9 mouse cellular contexts compared by ENCODE assay signal in genomic region chrX:73685629-73686028, GRCm38 (mm10). TPM values are rescaled to one million over a fixed set of nuclear protein-coding genes. Genes with fewer than 3 reads are reported as not detected.
DNase-seq lines count a peak whose midpoint lies in the region; TF ChIP-seq lines count a peak whose summit lies in the region.
"Had no signal": no experiment of that assay in that cellular context is flagged by ENCODE, and none has a peak within 500 bp of the region (broad histone marks: within the 10 kb centered on the region; RNA-seq: fewer than 3 reads in every experiment).

No protein-coding gene starts in this region.

- H3K4me1 ChIP-seq in thymus, adult 2 months (replicated peaks; ENCODE audit: control insufficient read depth, insufficient read depth, low read length) = no peaks in the 10 kb centered on the region
- H3K4me1 ChIP-seq: limb, embryonic 10.5 days had no signal

- peak; percentile 81 to 90 for DNase-seq in adrenal gland, adult (ENCODE audit: inconsistent age in 2 of 2, low spot score in 1 of 2)
- DNase-seq in adrenal gland, postnatal 4 days (ENCODE audit: low spot score in 2 of 2) = no peak
- DNase-seq in adipocyte (ENCODE audit: low spot score) = peak; percentile 40
- DNase-seq in gastrocnemius, postnatal 25 days = peak; percentile 42
- peak; percentile 82 for DNase-seq in kidney, adult 9 months
- no peak for DNase-seq in left cerebral cortex, adult 8-10 months (ENCODE audit: low spot score in 2 of 2)
- DNase-seq in ovary, postnatal 14 days (ENCODE audit: low spot score) = no peak
- no peak for DNase-seq in thymus, adult 2 months

- no peak overlapping the region for H3K27ac ChIP-seq in thymus, adult 2 months (ENCODE audit: control insufficient read depth, insufficient read depth, low read length)
- H3K27ac ChIP-seq: limb, embryonic 10.5 days had no signal

- peaks cover 38% of the 10 kb centered on the region for H3K36me3 ChIP-seq in thymus, adult 2 months (ENCODE audit: control insufficient read depth, insufficient read depth, low read length)

- TF ChIP-seq POLR2A in thymus, adult 2 months (IDR thresholded peaks at IDR 0.05; ENCODE audit: control insufficient read depth, extremely low read depth, insufficient read depth, low read length, poor library complexity) = no peak

- TF ChIP-seq CTCF in thymus, adult 2 months (IDR thresholded peaks at IDR 0.05; ENCODE audit: borderline replicate concordance, control insufficient read depth, extremely low read depth, insufficient read depth, low read length, poor library complexity) = no peak

- no peak overlapping the region for H3K4me3 ChIP-seq in thymus, adult 2 months (ENCODE audit: control insufficient read depth, insufficient read depth, low read length)
- H3K4me3 ChIP-seq: limb, embryonic 10.5 days had no signal

- 94% methylated on average over 3 of the region's 3 CpGs for WGBS in thymus, adult 2 months

- no peaks in the 10 kb centered on the region for H3K27me3 ChIP-seq in thymus, adult 2 months (ENCODE audit: control insufficient read depth, insufficient read depth, low read length)

RNA-seq across cellular contexts. Expression of gene Slc6a8, which starts 12.7 kb away (rescaled TPM):
- 10 to 100 TPM; 66.1 to 78.9 TPM for total RNA-seq in adrenal gland, postnatal 4 days (2021)
- total RNA-seq in gastrocnemius, postnatal 25 days (2021) = 100 to 1,000 TPM in 1 of 2 experiments, 10 to 100 TPM in 1; 96.2 to 127 TPM
- 100 to 1,000 TPM; 103 to 124 (median 111) TPM for total RNA-seq in left cerebral cortex, adult 8-10 months (2022)
- polyA plus RNA-seq in thymus, adult 2 months (2012; rRNA removed) = 38.1 and 44.5 TPM in 2 replicates

RNA-seq across cellular contexts. Expression of gene Pnck, which starts 25.7 kb away (rescaled TPM):
- 10 to 100 TPM; 21.1 to 21.3 TPM for total RNA-seq in adrenal gland, postnatal 4 days (2021)
- total RNA-seq in gastrocnemius, postnatal 25 days (2021) = 10 to 100 TPM in 1 of 2 experiments, 1 to 10 TPM in 1; 8.6 to 10.3 TPM
- 100 to 1,000 TPM in 1 of 4 experiments, 10 to 100 TPM in 3; 83.1 to 100 (median 96.2) TPM for total RNA-seq in left cerebral cortex, adult 8-10 months (2022)
- 6.4 and 6.9 TPM in 2 replicates for polyA plus RNA-seq in thymus, adult 2 months (2012; rRNA removed)

RNA-seq across cellular contexts. Expression of gene Bcap31, which starts 30.3 kb away (rescaled TPM):
- total RNA-seq in adrenal gland, postnatal 4 days (2021) = 100 to 1,000 TPM; 175 to 197 TPM
- 10 to 100 TPM; 45.9 to 58.5 TPM for total RNA-seq in gastrocnemius, postnatal 25 days (2021)
- total RNA-seq in left cerebral cortex, adult 8-10 months (2022) = 100 to 1,000 TPM in 1 of 4 experiments, 10 to 100 TPM in 3; 91.3 to 100 (median 95.9) TPM
- polyA plus RNA-seq in thymus, adult 2 months (2012; rRNA removed) = 45.8 and 54.4 TPM in 2 replicates

RNA-seq across cellular contexts. Expression of gene Abcd1, which starts 30.8 kb away (rescaled TPM):
- 10 to 100 TPM; 28.9 to 29.6 TPM for total RNA-seq in adrenal gland, postnatal 4 days (2021)
- total RNA-seq in gastrocnemius, postnatal 25 days (2021) = 10 to 100 TPM; 22.8 to 30.4 TPM
- 10 to 100 TPM; 10.8 to 13.3 (median 12.1) TPM for total RNA-seq in left cerebral cortex, adult 8-10 months (2022)
- 73.8 and 76.3 TPM in 2 replicates for polyA plus RNA-seq in thymus, adult 2 months (2012; rRNA removed)

RNA-seq across cellular contexts. Expression of gene Dusp9, which starts 46.4 kb away (rescaled TPM):
- total RNA-seq in adrenal gland, postnatal 4 days (2021) = 1 to 10 TPM; 2.1 to 4.1 TPM
- not detected for total RNA-seq in gastrocnemius, postnatal 25 days (2021)
- under 1 TPM; 0.42 to 0.87 (median 0.82) TPM for total RNA-seq in left cerebral cortex, adult 8-10 months (2022)
- 1.1 and 1.2 TPM in 2 replicates for polyA plus RNA-seq in thymus, adult 2 months (2012; rRNA removed)

Comparison
In these comparisons a context has a peak if more than half of its experiments do, and no peak if none do; other contexts are left out.
1. DNase-seq: peak in adrenal gland, adult (2 of 2), adipocyte (single experiment), gastrocnemius, postnatal 25 days (single experiment) and kidney, adult 9 months (single experiment); none in adrenal gland, postnatal 4 days (0 of 2), left cerebral cortex, adult 8-10 months (0 of 2), ovary, postnatal 14 days (single experiment) and thymus, adult 2 months (single experiment).